Mouse (Mus musculus) neural tube, embryonic 10.5 days (tissue): ENCODE measurements around the gene Aifm1.
"Not testable (repeated sequence)": the region's sequence is repeated elsewhere in the genome, so short reads cannot be mapped to it uniquely, and the experiment has no call there.

Source experiments
- DNase-seq: peaks from one replicate; pipeline ENCODE4 v3.0.0-alpha.2; 2017; ENCODE audit warnings: low spot score; ENCODE audit errors: extremely low spot score

Gene Aifm1

DNA sequence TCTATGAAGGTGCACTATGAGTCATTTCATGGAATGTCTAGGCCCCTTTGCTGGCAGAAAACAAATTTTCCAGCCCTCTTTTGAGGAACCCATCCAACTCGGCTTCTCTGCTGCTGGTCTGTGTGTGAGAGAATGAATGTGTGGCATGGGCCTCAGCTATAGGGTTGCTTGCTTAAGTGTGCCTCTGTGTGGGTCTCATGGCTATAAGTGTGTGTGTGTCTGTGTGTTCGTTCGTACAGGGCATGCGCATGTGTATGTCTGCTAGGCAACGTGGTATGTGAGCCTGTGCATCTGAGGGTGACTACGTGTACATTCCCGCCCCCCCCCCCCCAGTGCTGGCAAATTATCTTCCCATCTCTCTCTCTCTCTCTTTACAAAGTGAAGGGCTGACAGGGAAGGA, 52.9 kb downstream of the Aifm1 start:
- no peak for DNase-seq

DNA sequence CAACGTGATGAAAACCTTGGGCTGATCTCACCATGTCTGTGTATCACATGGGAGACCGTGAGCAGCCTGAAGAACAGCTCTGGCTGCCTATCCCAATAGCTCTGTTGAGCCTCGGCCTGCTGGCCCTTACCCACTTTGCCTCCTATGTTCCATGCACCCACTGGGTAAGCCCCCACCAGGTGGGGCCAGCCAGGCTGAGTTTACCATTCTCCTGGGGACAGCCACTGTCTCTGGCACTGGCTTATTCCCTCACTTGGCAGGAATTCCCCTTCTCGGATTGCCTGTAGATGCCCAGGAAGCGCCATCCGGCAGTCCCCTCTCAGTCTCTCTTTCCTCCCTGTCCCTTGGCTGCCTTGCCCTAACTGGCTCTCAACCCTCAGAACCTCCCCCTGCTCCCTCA, 56.4 kb downstream of the Aifm1 start:
- no peak for DNase-seq

GRCm38 (mm10) chrX:48455018-48455417, 58.3 kb downstream of the Aifm1 start:
- DNase-seq = no peak

DNA sequence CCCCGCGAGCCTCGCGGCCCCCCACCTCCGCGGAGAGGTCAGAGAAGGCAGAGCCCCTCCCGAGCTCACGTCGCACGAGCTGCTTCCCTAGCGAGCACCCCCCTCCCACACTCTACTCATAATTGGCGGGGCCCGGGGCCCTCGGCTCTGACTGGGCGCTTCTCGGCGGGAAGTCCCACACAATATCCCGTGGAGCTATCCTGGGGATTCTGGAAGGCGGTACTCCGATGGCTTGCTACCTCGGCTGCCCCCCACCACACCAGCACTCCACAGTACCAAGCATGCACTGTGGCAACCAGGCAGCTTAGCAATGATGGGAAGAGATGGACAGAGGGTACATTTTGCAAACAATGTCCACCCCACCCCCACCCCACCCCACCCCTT, 58.9 kb downstream of the Aifm1 start:
- DNase-seq = no peak

DNA sequence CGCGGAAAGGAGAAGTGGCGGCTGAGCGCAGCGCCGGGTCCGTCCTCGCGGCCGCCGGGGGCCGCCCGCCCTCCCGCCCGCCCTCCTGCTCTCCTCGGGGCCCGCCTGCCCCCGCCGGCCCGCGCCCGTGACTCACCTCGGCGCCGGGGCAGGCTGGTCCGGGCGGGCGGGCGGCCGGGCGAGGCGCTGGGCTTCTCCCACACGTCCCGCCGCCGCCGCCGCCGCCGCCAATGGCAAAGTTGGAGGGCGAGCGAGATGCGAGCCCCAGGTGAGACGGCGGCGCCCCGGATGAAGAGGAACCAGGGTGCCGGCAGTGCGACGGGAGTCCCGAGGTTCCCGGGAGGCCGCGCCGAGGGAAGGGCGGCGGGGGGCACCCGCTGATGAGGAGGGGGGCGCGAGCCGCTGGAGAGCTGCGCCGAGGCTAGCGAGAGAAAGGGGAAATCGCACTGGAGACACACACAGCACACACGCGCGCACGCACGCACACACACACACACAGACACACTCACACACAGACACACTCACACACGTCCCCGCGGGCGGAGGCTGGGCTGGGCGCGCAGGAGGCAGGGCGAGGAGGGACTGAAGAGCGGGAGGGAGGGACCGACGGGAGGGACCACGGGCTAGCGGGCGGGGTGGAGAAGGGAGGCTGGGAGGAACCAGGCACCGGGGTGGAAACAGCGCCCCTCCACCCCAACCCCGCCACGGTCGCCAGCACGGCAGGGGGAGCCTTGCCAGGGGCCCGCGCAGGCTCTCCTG, 59.4 kb downstream of the Aifm1 start:
- DNase-seq = no peak

DNA sequence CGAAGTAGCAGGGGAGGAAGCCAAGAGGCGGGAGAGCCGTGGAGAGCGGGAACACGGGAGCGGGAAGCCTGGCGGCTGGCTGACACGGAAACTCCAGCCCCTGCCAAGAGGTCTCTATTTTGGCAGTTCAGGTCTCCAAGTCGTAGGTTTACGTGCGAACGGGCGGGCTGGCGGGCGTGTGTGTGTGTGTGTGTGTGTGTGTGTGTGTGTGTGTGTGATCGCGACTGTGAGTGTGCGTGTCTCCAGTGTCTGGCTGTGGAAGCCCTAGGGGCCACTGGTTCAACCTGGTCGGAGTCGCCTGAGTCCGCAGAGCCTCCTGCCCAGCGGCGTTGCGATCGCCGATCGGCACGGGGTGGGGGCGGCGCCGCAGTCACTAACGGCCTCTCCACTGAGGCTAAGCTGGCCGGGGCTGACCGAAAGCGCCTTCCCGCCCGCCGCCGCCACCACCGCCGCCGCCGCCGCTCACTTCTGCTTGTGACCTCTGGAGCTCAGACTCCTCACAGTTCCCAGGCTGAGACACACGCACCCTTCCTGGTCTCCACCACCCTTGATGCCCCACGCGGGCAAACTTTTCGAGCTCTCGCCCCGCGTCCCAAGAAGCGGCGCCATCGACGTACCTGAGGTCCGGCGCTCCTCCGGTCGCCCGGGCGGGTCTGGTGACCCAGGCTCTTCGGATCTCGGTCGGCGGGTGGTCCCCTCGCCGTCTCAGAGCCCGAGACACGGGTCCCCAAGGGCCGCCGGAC, 60.3 kb downstream of the Aifm1 start:
- peak; percentile 42 for DNase-seq

- DNase-seq = no peak
Measured at GRCm38 (mm10) chrX:48452231-48452890, 61.0 kb downstream of the Aifm1 start.

- DNase-seq = no peak
Measured at GRCm38 (mm10) chrX:48449646-48450045, 63.7 kb downstream of the Aifm1 start.

DNA sequence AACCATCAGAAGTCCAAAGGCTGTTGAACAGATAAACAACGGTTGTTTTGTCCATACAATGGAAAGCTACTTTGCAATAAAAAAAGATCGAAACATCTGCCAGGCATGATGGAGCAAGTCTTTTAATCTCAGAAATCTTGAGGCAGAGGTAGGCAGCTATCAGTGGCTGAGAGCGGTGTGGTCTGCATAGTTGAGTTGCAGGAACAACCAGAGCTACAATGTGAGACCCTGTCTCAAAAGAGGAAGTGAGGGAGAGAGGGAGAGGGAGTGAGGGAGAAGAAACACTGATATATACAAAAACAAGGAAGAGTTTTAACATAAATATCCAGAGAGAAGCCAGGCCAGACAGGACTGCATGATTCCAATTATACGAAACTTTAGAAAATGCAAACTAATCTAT, 68.7 kb downstream of the Aifm1 start:
- no peak for DNase-seq

GRCm38 (mm10) chrX:48441954-48442353, 71.4 kb downstream of the Aifm1 start:
- DNase-seq = no peak

DNA sequence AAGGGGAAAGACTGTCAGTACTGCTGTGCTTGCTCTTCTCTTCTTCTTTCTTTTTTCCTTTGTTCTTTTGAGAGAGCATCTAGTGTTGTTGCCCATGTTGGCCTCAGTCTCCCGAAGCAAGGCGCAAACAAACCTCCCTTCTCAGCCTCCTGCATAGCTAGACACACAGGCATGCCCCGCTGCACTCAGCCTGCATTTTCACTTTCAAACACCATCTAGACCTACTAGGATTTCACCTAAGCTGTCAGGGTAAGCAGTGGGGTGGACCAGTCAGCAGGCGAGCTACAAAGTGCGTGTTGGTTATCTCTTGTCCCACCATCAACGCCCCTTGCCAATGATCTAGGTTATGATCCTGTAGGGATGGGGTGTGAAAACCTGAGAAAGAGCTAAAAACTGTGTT, 71.8 kb downstream of the Aifm1 start:
- DNase-seq = no peak

- no peak for DNase-seq
Measured at GRCm38 (mm10) chrX:48439036-48439435, 74.3 kb downstream of the Aifm1 start.

DNA sequence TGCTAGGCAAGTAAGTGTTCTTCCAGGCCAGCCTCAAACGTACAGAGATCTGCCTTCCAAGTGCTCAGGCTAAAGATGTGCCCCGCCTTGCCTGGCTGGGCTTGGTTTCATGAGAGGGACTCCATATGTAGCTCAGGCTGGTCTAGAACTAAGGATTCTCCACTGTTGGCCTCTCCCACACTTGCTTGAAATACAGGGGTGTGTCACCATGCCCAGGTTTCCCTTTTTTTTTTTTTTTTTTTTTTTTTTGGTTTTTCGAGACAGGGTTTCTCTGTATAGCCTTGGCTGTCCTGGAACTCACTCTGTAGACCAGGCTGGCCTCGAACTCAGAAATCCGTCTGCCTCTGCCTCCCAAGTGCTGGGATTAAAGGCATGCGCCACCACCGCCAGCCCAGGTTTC, 77.3 kb downstream of the Aifm1 start:
- not testable (repeated sequence) for DNase-seq

DNA sequence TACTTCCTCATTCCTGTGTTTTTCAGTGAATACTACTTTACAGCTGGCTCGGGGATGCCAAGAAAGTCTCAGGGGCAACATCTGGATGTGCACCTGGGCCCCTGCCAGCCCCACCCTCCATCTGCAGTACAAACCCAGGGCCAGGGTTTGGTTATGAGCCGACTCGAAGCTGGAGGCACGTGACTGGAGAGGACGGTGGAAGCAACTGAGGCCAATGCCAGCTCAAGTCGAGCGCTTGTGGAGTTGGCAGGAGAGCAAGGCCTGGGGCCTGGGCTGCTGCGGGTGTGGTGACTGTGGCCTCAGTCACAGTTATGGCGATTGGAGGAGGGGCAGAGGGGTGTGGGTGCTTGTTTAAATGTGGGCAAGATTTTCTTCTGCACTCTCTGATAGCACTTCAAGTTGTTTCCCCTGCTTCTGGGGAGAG, 77.9 kb downstream of the Aifm1 start:
- no peak for DNase-seq

DNA sequence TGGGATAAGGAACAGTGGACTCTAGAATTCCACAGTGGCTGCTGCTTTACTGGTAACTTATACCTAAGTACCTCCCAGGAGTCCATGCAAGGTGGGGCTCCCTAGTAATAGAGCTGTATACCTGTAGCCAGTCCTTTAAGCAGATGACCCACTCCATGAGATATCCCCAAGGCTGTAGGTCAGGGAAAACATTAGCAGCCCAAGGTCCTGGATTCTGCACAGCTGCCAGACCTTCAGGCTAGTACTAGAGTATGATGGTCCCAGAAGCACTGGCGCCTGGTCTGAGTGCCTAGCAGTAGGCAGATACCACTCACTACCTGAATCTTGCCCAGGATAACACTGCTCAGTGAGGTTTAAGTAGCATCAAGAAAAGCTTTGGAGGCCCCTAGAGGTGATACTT, 79.1 kb downstream of the Aifm1 start:
- no peak for DNase-seq

DNA sequence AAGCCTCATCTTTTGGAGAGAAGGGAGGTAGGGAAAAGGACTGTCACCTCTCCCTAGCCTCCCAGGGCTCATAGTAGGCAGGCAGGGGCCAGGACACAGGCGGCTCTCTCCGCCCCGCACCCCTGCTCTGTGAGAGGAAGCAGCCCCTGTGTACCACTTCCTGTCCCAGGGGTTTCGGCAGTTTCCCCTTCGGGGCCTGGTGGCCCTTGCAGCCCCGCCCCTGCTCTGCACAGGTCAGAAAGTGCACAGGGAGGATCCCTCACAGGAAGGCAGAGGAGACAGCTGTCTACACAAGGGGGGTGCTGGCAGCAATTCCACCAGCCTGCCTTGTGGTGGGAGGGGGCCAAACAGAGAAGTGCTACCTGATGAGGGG, 79.8 kb downstream of the Aifm1 start:
- no peak for DNase-seq

DNA sequence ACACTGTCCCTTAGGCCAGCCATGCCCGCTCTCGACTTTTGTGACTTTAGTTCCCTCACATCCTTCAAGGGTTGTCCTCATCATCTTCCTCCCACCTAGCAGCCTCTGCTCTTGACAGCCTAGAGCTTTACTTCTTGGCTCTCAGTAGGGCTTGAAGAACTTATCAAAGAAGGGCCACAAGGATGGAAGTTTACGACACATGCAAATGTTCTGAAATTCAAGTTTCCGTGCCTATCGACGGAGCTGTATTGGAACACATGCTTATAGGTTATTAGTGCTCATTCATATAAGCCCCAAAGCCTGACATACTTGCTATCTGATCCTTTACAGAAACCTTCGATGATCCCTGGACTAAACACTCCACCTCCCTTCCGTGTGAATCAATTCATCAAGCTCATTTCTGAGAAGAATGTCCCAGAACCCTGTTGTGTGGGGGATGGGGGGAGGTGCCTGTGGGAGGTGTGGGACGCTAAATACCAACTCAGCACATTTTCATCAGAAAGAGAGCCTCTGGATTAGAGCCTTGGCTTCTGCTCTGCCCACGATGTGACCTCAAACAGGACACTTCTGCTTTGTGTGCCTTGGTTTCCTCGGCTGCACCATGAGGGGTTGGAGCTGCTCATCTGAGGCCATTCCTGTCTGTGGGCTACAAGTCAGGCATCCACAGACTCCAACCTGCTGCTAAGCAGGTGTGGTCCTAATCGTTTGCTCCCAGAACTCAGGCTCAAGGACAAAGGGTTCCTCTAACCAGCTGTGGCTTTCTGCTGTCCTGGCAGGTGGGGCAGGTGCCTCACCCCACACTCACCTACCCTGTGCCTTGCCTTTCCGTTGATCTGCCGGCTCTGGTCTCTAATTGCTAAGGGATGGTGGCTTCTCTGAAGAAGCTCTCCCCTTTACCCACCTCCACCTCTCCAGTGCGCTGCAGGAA, 80.5 kb downstream of the Aifm1 start:
- no peak for DNase-seq

DNA sequence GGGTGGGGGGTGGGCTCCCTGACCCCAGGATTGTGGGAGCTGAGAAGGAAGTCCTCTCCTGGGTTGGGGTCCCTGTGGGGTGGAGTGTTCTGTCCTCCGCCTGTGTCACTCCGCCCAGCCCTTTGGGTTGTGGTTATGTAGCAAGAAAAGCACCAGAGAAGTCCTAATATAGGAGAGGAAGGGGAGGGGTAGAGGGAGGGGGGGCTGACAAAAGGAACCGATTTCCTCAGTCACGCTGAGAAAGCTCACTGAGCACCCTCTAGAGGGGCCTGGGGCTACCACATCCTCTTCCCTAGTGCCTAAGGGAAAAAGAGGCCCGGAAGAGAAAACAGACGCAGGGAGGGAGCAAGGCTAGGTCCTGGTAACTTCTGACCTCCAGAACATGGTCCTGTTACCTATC, 83.8 kb downstream of the Aifm1 start:
- no peak for DNase-seq

GRCm38 (mm10) chrX:48429100-48429499, 84.3 kb downstream of the Aifm1 start:
- no peak for DNase-seq

DNA sequence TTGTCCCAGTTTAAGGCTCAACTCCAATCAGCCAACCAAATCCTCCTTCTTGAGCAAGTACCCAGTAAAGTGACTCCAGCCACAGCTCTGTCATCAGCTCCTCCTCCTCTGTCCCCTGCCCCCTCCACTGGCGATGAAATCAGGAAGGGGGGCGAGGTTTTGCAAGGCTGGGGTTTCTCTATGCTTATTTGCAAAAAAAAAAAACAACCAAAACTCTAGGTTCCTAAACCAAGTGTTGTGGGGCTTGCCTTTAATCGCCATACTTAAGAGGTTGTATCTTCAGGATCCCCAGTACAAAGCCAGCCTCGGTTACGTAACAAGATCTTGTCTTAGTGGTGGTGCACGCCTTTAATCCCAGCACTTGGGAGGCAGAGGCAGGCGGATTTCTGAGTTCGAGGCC, 84.7 kb downstream of the Aifm1 start:
- DNase-seq = no peak

DNA sequence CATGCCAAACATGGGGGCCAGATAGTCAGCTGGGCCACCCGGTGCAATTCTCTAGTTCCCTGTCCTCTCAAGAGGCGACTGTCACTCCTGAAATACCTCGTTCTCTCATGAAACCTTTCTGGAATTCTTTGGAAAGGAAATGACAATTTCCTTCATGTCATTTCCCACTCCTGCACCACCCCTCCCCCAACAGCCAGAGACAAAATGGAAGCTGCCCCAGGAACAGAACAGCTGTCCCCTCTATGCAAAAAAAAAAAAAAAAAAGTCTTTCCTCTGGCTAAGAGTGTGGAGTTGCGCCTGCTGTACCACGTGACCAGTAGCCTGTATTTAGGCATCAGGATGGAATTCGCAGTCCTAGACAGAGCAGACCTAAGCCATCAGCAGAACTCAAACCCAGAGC, 85.1 kb downstream of the Aifm1 start:
- DNase-seq = no peak
